Mouse (Mus musculus): Measurements from ENCODE around the gene Taf1d.

DNA sequence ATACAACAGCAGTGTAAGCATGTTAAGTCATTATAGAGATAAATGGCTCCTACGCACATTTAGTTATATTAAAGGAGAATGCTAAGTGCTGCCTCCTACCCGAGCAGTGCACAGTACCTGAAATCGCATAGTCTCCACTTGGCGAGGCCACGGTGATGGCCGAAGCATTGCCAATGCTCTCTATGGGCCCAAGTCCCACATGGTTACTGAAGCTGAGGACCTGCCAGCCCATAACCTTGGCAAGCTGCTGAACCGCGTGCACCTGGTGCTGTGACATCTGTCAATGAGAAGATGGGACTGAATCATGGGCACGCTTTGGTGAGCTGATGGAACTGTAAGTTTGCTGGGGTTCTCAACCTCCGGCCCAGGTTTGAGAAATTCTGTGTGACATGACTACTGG lies 42.5 kb upstream of the Taf1d start:
- TF ChIP-seq ZC3H11A (IDR thresholded peaks at IDR 0.05; ENCODE audit: borderline replicate concordance, low read depth, low read length) (no peak), MAFK (IDR thresholded peaks at IDR 0.05; ENCODE audit: insufficient read depth, low read depth, low read length) (no peak)

Data from ES-E14 (cell line).